Mouse (Mus musculus) neutrophil, adult 5-6 weeks (primary cell): ENCODE results near the gene Sox2. TPM values are rescaled to one million over a fixed set of nuclear protein-coding genes. Genes with fewer than 3 reads are reported as not detected.

Experiments used
- ATAC-seq: fragments of 151-379, 151-347 bp; 2 replicates; pipeline ENCODE4 v1.8.0; 2017; ENCODE audit warnings: mild to moderate bottlenecking, moderate TSS enrichment; ENCODE audit not compliant: insufficient number of reproducible peaks, poor library complexity, low FRiP score, severe bottlenecking; ENCODE audit errors: extremely low read depth
- total RNA-seq: library from RNA; stranded (forward); fragments of 200-1000 nt; gene quantifications from 2 replicates; pipeline ENCODE4 v1.2.3, GENCODE M21; 2017

The Sox2 gene
- total RNA-seq, 1 experiment from 2014 or later, result not detected

- no peak for ATAC-seq
Measured at GRCm38 (mm10) chr3:34667881-34668817, 17.9 kb downstream of the Sox2 start.

GRCm38 (mm10) chr3:34671024-34671660 lies 20.9 kb downstream of the Sox2 start:
- ATAC-seq, result no peak

DNA sequence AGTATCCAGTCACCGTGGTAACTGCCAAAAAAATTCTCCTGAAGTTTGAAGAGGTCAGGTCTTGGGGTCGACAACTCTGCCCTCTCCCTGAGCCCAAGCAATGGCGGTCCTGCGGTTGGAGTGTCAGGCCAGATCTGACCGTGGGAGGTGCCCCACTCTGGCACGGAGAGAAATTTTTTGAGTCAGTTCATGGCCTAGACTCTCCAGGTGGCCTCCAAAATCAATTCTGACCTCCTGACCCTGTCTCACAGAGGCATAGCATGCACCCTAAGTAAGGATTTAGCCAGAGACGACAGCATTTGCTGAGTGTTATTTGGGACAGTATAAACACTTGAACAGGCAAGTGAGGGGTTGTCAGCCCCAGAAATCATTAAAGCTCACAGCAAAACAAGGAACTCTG lies 28.6 kb downstream of the Sox2 start:
- no peak for ATAC-seq

- ATAC-seq, result no peak
Measured at GRCm38 (mm10) chr3:34679439-34679838, 29.2 kb downstream of the Sox2 start.

DNA sequence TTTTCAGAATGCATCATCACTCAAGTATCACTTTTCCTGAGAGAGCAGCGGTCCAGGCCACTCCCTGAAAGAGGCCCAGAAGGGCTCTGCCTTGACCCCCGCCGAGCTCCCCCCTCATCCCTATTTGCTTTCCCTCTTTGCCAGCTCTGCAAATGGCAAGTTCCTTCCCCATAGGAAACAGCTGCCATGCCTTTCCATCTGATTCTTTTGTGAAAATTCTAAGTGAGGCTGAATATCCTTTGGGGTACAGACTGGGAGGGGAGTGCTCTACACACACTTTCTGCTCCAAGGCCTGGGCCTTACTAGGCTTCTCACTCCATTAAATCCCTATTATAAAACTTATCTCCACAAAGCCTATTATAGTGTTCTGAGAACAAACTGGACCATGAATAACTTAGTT lies 29.7 kb downstream of the Sox2 start:
- ATAC-seq, result no peak

- no peak for ATAC-seq
Measured at GRCm38 (mm10) chr3:34688072-34688471, 37.9 kb downstream of the Sox2 start.

DNA sequence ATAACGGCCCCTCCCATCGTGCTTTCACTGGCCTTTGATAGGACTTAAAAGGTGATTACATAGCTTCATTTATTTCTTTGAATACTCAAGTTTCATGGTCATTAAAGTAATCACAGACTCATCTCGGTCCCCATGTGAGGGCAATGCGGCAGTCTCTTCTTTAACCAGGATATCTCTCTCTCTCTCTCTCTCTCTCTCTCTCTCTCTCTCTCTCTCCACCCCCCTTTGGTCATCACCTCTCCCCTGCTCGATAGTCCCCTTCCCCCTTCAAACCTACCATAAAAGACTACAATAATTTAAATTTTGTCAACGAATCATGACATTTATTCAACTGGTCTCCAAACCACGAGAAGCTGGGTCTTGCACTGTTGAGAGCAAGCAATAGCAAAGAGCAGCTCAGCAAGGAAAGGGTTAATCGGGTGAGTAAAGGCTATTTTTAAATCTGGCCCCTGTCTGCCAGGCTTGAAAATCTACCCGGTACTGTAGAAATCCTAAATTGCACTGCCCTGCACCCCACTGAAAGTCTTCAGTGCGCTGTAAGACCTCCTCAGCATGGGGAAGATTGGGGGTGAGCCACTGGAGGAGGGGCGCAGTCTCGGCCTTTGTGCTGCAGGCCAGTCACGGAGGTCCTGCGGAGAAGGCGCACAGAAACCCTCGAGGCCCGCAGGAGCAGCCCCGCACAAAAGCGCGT lies 41.6 kb downstream of the Sox2 start:
- no peak for ATAC-seq

DNA sequence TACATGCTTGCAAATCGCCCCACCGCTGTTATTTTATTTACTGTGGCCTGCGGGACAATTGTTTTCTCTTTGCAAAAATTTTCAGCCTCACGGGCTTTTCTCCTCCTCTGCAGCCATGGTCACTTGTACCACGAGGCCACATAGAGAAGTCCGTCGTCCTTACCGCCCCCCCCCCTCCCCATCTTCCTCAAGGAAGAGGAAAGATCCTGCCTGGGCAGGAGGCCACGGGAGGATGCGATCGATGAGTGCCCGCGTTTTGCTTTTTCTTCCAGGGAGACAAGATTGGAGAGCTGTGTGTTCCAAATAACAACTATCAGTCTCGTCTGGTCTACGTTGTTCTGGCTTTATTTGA lies 42.2 kb downstream of the Sox2 start:
- ATAC-seq, result no peak
